Mouse (Mus musculus): Measurements from ENCODE around the gene Afap1. TPM values are rescaled to one million over a fixed set of nuclear protein-coding genes. Genes with fewer than 3 reads are reported as not detected.

Afap1 gene
- polyA plus RNA-seq, 1 experiment: 31.7 TPM

DNA sequence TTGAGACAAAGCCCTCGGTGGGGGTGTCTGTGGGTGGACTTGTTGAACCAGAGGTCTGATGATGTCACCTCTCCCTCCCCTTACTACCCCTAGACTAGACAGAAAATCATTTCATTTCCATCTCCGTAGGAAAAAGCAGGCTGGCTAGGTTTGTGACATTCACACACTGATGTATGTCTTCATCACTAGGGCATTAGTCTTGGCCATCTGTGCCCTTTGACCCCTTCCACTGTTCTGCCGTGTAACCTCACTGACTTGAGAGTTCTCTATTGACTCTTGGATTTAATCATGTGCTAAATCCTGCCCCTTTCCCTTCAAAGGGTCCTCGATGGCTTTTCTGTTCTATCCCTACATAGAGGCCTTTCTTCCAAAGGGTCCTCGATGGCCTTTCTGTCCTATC lies 71.9 kb downstream of the Afap1 start:
- Histone ChIP-seq H3K36me3 (ENCODE audit: control insufficient read depth, insufficient read depth, low read length, poor library complexity, severe bottlenecking) (no peaks in the 10 kb centered on the region), H3K27ac (ENCODE audit: insufficient read depth, low read length) (no peak overlapping the region), H3K9me3 (replicated peaks; ENCODE audit: control insufficient read depth, insufficient read depth, low read length, poor library complexity, severe bottlenecking) (no peaks in the 10 kb centered on the region), H3K4me1 (ENCODE audit: control insufficient read depth, insufficient read depth, low read length) (no peaks in the 10 kb centered on the region), H3K27me3 (ENCODE audit: control insufficient read depth, insufficient read depth, low read length, poor library complexity, severe bottlenecking) (no peaks in the 10 kb centered on the region), H3K4me3 (ENCODE audit: low read depth, low read length) (no peak overlapping the region), H3K9ac (ENCODE audit: low read depth, poor library complexity, severe bottlenecking) (no peak overlapping the region)
- TF ChIP-seq EP300 (IDR thresholded peaks at IDR 0.05; ENCODE audit: insufficient read depth, low read depth, low read length): no peak
- TF ChIP-seq POLR2A (IDR thresholded peaks at IDR 0.05; ENCODE audit: insufficient read depth, low read length): no peak
- no peak for TF ChIP-seq CTCF (IDR thresholded peaks at IDR 0.05; ENCODE audit: low read depth, low read length)

DNA sequence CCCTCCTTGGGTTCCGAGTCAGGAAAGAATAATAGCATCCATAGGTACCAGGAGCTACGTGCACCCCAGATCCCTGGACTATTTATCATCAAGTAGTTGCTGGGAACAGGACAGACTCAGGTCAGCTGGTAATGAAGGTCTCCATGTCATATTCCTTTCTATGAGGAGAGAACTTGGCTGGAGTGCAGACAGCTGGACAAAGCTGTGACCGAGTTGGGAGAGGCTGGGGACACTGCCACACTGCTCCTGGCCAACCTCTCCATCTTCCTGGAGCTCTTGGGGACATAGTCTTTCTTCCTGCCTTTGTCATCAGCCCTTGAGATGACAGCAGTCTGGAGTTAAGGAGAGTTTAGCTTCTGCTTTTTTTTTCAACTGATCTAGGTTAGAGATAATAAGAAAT lies 76.7 kb downstream of the Afap1 start:
- Histone ChIP-seq H3K4me3 (ENCODE audit: low read depth, low read length) (no peak overlapping the region), H3K9me3 (replicated peaks; ENCODE audit: control insufficient read depth, insufficient read depth, low read length, poor library complexity, severe bottlenecking) (no peaks in the 10 kb centered on the region), H3K36me3 (ENCODE audit: control insufficient read depth, insufficient read depth, low read length, poor library complexity, severe bottlenecking) (no peaks in the 10 kb centered on the region), H3K9ac (ENCODE audit: low read depth, poor library complexity, severe bottlenecking) (no peak overlapping the region), H3K4me1 (ENCODE audit: control insufficient read depth, insufficient read depth, low read length) (no peaks in the 10 kb centered on the region), H3K27me3 (ENCODE audit: control insufficient read depth, insufficient read depth, low read length, poor library complexity, severe bottlenecking) (no peaks in the 10 kb centered on the region), H3K27ac (ENCODE audit: insufficient read depth, low read length) (no peak overlapping the region)
- TF ChIP-seq CTCF (IDR thresholded peaks at IDR 0.05; ENCODE audit: low read depth, low read length): no peak
- TF ChIP-seq POLR2A (IDR thresholded peaks at IDR 0.05; ENCODE audit: insufficient read depth, low read length): no peak
- TF ChIP-seq EP300 (IDR thresholded peaks at IDR 0.05; ENCODE audit: insufficient read depth, low read depth, low read length): no peak

DNA sequence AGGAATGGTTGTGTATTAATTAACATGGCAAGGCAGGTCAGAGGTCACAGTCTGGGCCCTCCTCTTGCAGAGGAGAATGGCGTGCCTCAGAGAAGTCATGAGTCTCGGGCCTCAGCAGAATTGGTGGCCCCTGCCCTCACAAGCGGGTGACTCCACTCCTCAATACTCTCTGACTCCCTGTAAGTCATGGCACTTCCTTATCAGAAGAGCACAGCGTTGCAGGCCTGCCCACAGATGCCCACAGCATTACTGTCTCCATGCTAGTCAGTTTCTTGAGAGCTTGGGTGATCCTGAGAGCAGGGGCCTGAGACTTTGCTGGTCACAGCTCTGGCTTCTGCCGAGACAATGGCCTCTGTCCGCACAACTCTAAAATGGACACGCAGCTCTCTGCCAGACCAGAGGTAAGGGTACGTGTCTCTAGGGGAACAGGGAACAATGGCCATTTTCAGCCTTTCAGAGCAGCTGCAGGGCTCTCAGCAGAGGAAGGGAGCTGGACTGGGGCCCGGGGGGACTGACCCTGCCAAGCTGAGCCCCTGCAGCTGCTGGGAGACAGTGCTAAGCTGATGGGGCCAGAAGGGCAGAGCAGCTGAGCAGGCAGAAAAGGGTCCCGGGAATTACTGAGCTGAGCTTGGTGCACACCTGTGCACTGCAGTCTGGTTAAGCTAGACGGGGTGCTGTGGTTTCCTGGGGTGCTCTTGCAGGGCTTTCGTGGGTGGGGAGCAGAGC lies 77.4 kb downstream of the Afap1 start:
- H3K4me3 ChIP-seq (ENCODE audit: low read depth, low read length): no peak overlapping the region
- H3K36me3 ChIP-seq (ENCODE audit: control insufficient read depth, insufficient read depth, low read length, poor library complexity, severe bottlenecking): no peaks in the 10 kb centered on the region
- no peak overlapping the region for H3K27ac ChIP-seq (ENCODE audit: insufficient read depth, low read length)
- no peaks in the 10 kb centered on the region for H3K4me1 ChIP-seq (ENCODE audit: control insufficient read depth, insufficient read depth, low read length)
- TF ChIP-seq POLR2A (IDR thresholded peaks at IDR 0.05; ENCODE audit: insufficient read depth, low read length) (no peak), EP300 (IDR thresholded peaks at IDR 0.05; ENCODE audit: insufficient read depth, low read depth, low read length) (no peak), CTCF (IDR thresholded peaks at IDR 0.05; ENCODE audit: low read depth, low read length) (no peak)
- H3K9ac ChIP-seq (ENCODE audit: low read depth, poor library complexity, severe bottlenecking): no peak overlapping the region
- H3K9me3 ChIP-seq (replicated peaks; ENCODE audit: control insufficient read depth, insufficient read depth, low read length, poor library complexity, severe bottlenecking): no peaks in the 10 kb centered on the region
- H3K27me3 ChIP-seq (ENCODE audit: control insufficient read depth, insufficient read depth, low read length, poor library complexity, severe bottlenecking): no peaks in the 10 kb centered on the region

DNA sequence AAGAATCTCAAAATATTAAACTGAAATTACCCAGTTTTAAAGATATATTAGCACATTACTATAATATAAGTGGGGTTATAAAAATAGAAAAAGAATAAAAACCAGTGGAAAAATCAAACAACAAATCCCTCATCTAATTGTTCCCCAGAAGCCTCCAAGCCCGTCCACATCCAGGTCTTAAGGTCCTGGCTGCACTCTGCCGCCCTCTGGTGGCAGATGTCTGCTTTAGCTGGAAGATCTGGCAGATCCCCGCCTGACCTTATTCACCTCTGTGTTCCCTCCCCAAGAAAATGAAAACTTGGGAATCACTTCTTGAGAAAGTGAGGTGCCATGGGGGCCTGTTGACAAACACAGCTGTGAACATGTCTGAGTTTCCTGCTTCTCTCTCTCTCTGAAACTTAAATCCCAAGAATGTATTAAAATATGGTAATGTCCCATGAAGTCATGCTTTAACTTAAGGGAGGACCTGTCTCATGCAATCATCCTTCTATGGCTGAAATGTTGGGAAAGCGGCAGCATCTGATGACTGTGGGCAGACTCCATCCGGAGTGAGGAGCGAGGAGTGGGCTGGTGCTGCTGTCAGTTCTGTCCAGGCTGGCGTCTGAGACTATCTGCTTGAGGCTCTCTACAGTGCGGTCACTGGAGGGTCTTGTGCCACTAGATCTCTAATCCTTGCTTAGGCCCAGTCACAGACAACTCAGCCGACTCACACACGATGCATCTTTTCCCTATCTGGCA lies 78.9 kb downstream of the Afap1 start:
- H3K4me1 ChIP-seq (ENCODE audit: control insufficient read depth, insufficient read depth, low read length): no peaks in the 10 kb centered on the region
- no peaks in the 10 kb centered on the region for H3K27me3 ChIP-seq (ENCODE audit: control insufficient read depth, insufficient read depth, low read length, poor library complexity, severe bottlenecking)
- no peaks in the 10 kb centered on the region for H3K9me3 ChIP-seq (replicated peaks; ENCODE audit: control insufficient read depth, insufficient read depth, low read length, poor library complexity, severe bottlenecking)
- no peaks in the 10 kb centered on the region for H3K36me3 ChIP-seq (ENCODE audit: control insufficient read depth, insufficient read depth, low read length, poor library complexity, severe bottlenecking)
- H3K4me3 ChIP-seq (ENCODE audit: low read depth, low read length): no peak overlapping the region
- no peak overlapping the region for H3K9ac ChIP-seq (ENCODE audit: low read depth, poor library complexity, severe bottlenecking)
- no peak overlapping the region for H3K27ac ChIP-seq (ENCODE audit: insufficient read depth, low read length)
- TF ChIP-seq POLR2A (IDR thresholded peaks at IDR 0.05; ENCODE audit: insufficient read depth, low read length): no peak
- 0 out of 2 replicates have a peak, but pooled peaks have one; percentile 14 for TF ChIP-seq EP300 (IDR thresholded peaks at IDR 0.05; ENCODE audit: insufficient read depth, low read depth, low read length)
- TF ChIP-seq CTCF (IDR thresholded peaks at IDR 0.05; ENCODE audit: low read depth, low read length): peak; percentile 93

DNA sequence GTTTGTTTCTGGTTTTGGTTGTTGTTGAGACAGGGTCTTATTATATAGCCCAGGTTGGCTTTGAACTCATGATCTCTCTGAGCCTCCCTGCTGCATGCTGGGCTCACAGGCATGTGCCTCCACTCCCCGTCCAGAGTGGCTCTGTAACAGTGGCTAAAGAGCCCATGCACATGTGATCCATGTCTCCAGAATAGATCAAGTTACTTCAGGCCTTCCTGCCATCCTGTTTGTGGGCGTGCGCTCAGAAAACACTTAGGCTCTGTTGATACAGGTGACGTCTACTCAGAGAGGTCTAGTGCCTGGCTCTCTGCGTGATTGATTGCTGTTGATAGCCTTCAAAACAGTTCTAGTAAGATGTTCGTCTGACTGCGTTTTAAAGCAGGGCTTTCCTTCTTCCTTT lies 79.6 kb downstream of the Afap1 start:
- no peak overlapping the region for H3K27ac ChIP-seq (ENCODE audit: insufficient read depth, low read length)
- no peaks in the 10 kb centered on the region for H3K36me3 ChIP-seq (ENCODE audit: control insufficient read depth, insufficient read depth, low read length, poor library complexity, severe bottlenecking)
- H3K9ac ChIP-seq (ENCODE audit: low read depth, poor library complexity, severe bottlenecking): no peak overlapping the region
- H3K4me1 ChIP-seq (ENCODE audit: control insufficient read depth, insufficient read depth, low read length): no peaks in the 10 kb centered on the region
- H3K4me3 ChIP-seq (ENCODE audit: low read depth, low read length): no peak overlapping the region
- no peaks in the 10 kb centered on the region for H3K9me3 ChIP-seq (replicated peaks; ENCODE audit: control insufficient read depth, insufficient read depth, low read length, poor library complexity, severe bottlenecking)
- no peaks in the 10 kb centered on the region for H3K27me3 ChIP-seq (ENCODE audit: control insufficient read depth, insufficient read depth, low read length, poor library complexity, severe bottlenecking)
- TF ChIP-seq EP300 (IDR thresholded peaks at IDR 0.05; ENCODE audit: insufficient read depth, low read depth, low read length): no peak
- no peak for TF ChIP-seq CTCF (IDR thresholded peaks at IDR 0.05; ENCODE audit: low read depth, low read length)
- TF ChIP-seq POLR2A (IDR thresholded peaks at IDR 0.05; ENCODE audit: insufficient read depth, low read length): no peak

DNA sequence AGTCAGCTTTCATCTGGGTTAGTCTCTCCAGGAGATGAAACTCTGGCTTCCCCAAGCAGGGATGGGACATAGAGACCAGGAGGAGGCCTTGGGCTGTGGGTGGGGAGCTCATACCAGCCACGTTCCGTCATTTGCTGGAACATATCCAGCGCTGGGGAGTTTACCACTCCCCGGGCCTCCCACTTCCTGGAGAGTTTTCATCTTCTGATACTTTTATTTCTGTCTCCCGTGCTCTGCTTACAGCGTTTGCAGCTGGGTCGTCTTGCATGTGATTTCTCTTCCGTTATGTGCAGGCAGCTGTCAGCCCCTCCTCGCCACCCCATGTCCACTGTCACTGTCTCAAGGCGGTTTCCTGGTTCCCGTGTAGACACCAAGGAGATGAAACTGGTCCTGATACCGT lies 80.7 kb downstream of the Afap1 start:
- Histone ChIP-seq H3K27ac (ENCODE audit: insufficient read depth, low read length) (no peak overlapping the region), H3K4me3 (ENCODE audit: low read depth, low read length) (no peak overlapping the region), H3K36me3 (ENCODE audit: control insufficient read depth, insufficient read depth, low read length, poor library complexity, severe bottlenecking) (no peaks in the 10 kb centered on the region), H3K27me3 (ENCODE audit: control insufficient read depth, insufficient read depth, low read length, poor library complexity, severe bottlenecking) (no peaks in the 10 kb centered on the region), H3K9ac (ENCODE audit: low read depth, poor library complexity, severe bottlenecking) (no peak overlapping the region), H3K4me1 (ENCODE audit: control insufficient read depth, insufficient read depth, low read length) (no peaks in the 10 kb centered on the region), H3K9me3 (replicated peaks; ENCODE audit: control insufficient read depth, insufficient read depth, low read length, poor library complexity, severe bottlenecking) (no peaks in the 10 kb centered on the region)
- TF ChIP-seq EP300 (IDR thresholded peaks at IDR 0.05; ENCODE audit: insufficient read depth, low read depth, low read length) (no peak), POLR2A (IDR thresholded peaks at IDR 0.05; ENCODE audit: insufficient read depth, low read length) (no peak), CTCF (IDR thresholded peaks at IDR 0.05; ENCODE audit: low read depth, low read length) (no peak)

Measured in ES-Bruce4 (cell line).